Mouse (Mus musculus) E14TG2a.4 (cell line): ENCODE results near the gene Car4.

Experiments
- CTCF ChIP-seq: conservative IDR thresholded peaks from 2 replicates; pipeline ENCODE4 v1.5.1; 2014; ENCODE audit warnings: low read length
- POU5F1 ChIP-seq: IDR thresholded peaks from 2 replicates; pipeline ENCODE4 v1.6.1; 2014; ENCODE audit warnings: low read length, borderline replicate concordance

- no peak for TF ChIP-seq CTCF
- no peak for TF ChIP-seq POU5F1
Observed at GRCm38 (mm10) chr11:84992996-84993395, 35.4 kb downstream of the Car4 start.
